Mouse (Mus musculus): ENCODE results near the gene Ptma. TPM values are rescaled to one million over a fixed set of nuclear protein-coding genes. Genes with fewer than 3 reads are reported as not detected.

Ptma gene
- polyA plus RNA-seq (2012; fragmentation: generic; extraction: Trizol) = 593 TPM

DNA sequence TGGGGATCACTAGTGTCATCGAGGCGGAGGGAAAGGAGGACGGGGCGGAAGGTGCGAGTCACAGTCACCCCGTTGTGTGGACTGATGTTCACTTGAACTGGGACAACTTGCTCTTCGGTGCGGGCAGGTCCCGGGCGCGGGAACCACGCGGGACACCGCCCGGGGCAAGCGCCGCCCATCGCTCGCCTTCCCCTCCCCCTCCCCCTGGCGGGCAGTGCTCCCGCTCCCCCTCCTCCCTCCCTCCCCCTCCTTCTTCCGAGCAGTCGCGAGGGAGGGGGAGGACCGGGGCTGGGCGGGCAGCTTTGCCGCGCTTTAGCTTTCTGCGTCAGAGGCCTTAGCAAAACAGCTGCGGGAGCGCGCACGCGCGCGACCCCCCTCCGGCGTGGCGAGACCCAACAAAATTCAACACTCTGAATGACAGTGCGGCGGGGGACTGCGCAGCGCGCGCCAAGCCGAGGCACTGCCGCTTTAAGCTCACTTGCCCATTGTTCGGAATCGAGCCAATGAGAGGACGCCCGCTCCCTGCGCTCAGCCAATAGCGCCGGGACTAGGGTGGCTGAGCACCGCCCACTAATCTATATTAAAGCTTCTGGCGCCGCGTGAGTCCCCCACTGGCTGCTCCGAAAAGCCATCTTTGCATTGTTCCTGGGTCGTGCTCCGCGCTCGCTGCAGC is at the start of gene Ptma:
Gene Ptma, plus strand, starts transcription at position 611 of the 673 bp plus-strand sequence.
- TF ChIP-seq E2F4 (IDR thresholded peaks at IDR 0.05; ENCODE audit: insufficient read depth) (peak; percentile 18), REST (IDR thresholded peaks at IDR 0.05; ENCODE audit: insufficient read depth, insufficient read length) (no peak), MYOD1 (IDR thresholded peaks at IDR 0.05; ENCODE audit: control insufficient read depth in 1 of 3, insufficient read length in 2 of 3, low read depth in 2 of 3) (no peak), POLR2A (IDR thresholded peaks at IDR 0.05; ENCODE audit: insufficient read length, low read depth) (peak; percentile 89), MYOG (IDR thresholded peaks at IDR 0.05; ENCODE audit: control insufficient read depth in 1 of 3, insufficient read depth in 1 of 3, insufficient read length in 2 of 3, low read depth in 2 of 3) (peak in 1 of 3 experiments; percentile 10), POLR2AphosphoS2 (IDR thresholded peaks at IDR 0.05; ENCODE audit: insufficient read length, low read depth) (peak; percentile 98)
- no peaks in the 10 kb centered on the region for H3K27me3 ChIP-seq (ENCODE audit: control insufficient read depth, insufficient read depth, insufficient read length)
- H3K79me2 ChIP-seq (ENCODE audit: control insufficient read depth, insufficient read depth) = peaks cover 43% of the 10 kb centered on the region
- peaks cover 20% of the 10 kb centered on the region for H3K36me3 ChIP-seq (ENCODE audit: control insufficient read depth, insufficient read depth)
- peak within 1 kb of the TSS; percentile 85 for H3ac ChIP-seq (ENCODE audit: control insufficient read depth, insufficient read length)
- H3K4me2 ChIP-seq (ENCODE audit: low read depth) = peak within 1 kb of the TSS; percentile 99
- peak within 1 kb of the TSS; percentile 81 for H3K4me3 ChIP-seq

DNA sequence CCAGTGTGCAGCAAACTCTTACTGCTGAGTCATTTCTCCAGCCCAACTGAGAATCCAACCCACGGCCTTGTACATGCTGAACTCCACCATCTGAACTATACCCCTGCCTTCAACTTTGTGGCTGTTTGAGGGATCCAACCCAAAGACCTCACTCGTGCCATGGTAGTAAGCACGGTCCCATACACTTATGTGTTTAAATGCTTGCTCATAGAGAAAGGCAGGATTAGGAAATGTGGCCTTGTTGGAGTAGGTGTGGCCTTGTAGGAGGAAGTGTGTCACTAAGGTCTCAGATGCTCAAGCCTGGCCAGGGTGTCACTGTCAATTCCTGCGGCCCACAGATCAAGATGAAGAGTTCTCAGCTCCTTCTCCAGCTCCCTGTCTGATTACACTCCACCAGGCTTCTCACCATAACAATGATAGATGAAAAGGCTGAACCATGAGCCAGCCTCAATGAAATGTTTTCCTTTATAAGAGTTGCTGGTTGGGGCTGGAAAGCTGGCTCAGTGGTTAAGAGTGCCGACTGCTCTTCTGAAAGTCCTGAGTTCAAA is 48.7 kb upstream of the Ptma start:
- H3K79me2 ChIP-seq (ENCODE audit: control insufficient read depth, insufficient read depth) = no peaks in the 10 kb centered on the region
- no peak overlapping the region for H3K4me3 ChIP-seq
- H3ac ChIP-seq (ENCODE audit: control insufficient read depth, insufficient read length) = no peak overlapping the region
- H3K4me2 ChIP-seq (ENCODE audit: low read depth) = no peak overlapping the region
- no peak for TF ChIP-seq USF1 (IDR thresholded peaks at IDR 0.05; ENCODE audit: low read depth)
- no peak for TF ChIP-seq TCF12 (IDR thresholded peaks at IDR 0.05; ENCODE audit: insufficient read depth, poor library complexity, severe bottlenecking)
- no peak for TF ChIP-seq E2F4 (IDR thresholded peaks at IDR 0.05; ENCODE audit: insufficient read depth)
- no peak for TF ChIP-seq CEBPB (IDR thresholded peaks at IDR 0.05; ENCODE audit: insufficient read depth, poor library complexity, severe bottlenecking)
- TF ChIP-seq MAX (IDR thresholded peaks at IDR 0.05; ENCODE audit: low read depth) = no peak
- TF ChIP-seq MYOG (IDR thresholded peaks at IDR 0.05; ENCODE audit: control insufficient read depth in 1 of 3, insufficient read depth in 1 of 3, insufficient read length in 2 of 3, low read depth in 2 of 3) = no peak
- TF ChIP-seq SRF (IDR thresholded peaks at IDR 0.05; ENCODE audit: control insufficient read depth, insufficient read length, low read depth) = no peak
- no peaks in the 10 kb centered on the region for H3K27me3 ChIP-seq (ENCODE audit: control insufficient read depth, insufficient read depth, insufficient read length)
- no peaks in the 10 kb centered on the region for H3K36me3 ChIP-seq (ENCODE audit: control insufficient read depth, insufficient read depth)

- Histone ChIP-seq H3K4me2 (ENCODE audit: low read depth) (no peak overlapping the region), H3K79me2 (ENCODE audit: control insufficient read depth, insufficient read depth) (no peaks in the 10 kb centered on the region), H3ac (ENCODE audit: control insufficient read depth, insufficient read length) (no peak overlapping the region), H3K27me3 (ENCODE audit: control insufficient read depth, insufficient read depth, insufficient read length) (no peaks in the 10 kb centered on the region), H3K4me3 (no peak overlapping the region), H3K36me3 (ENCODE audit: control insufficient read depth, insufficient read depth) (no peaks in the 10 kb centered on the region)
- TF ChIP-seq MYOD1 (IDR thresholded peaks at IDR 0.05; ENCODE audit: control insufficient read depth in 1 of 3, insufficient read length in 2 of 3, low read depth in 2 of 3) (no peak), REST (IDR thresholded peaks at IDR 0.05; ENCODE audit: insufficient read depth, insufficient read length) (no peak), MYOG (IDR thresholded peaks at IDR 0.05; ENCODE audit: control insufficient read depth in 1 of 3, insufficient read depth in 1 of 3, insufficient read length in 2 of 3, low read depth in 2 of 3) (no peak), MAX (IDR thresholded peaks at IDR 0.05; ENCODE audit: low read depth) (no peak)
These were observed 47.3 kb upstream of the Ptma start for GRCm38 (mm10) chr1:86479099-86479825.

GRCm38 (mm10) chr1:86480288-86480687 is 46.2 kb upstream of the Ptma start:
- no peak for TF ChIP-seq CEBPB (IDR thresholded peaks at IDR 0.05; ENCODE audit: insufficient read depth, poor library complexity, severe bottlenecking)
- no peak for TF ChIP-seq TCF3 (IDR thresholded peaks at IDR 0.05; ENCODE audit: insufficient read length, low read depth)
- TF ChIP-seq USF1 (IDR thresholded peaks at IDR 0.05; ENCODE audit: low read depth) = no peak
- no peak for TF ChIP-seq MYOG (IDR thresholded peaks at IDR 0.05; ENCODE audit: control insufficient read depth in 1 of 3, insufficient read depth in 1 of 3, insufficient read length in 2 of 3, low read depth in 2 of 3)
- no peak for TF ChIP-seq TCF12 (IDR thresholded peaks at IDR 0.05; ENCODE audit: insufficient read depth, poor library complexity, severe bottlenecking)
- no peak for TF ChIP-seq E2F4 (IDR thresholded peaks at IDR 0.05; ENCODE audit: insufficient read depth)
- TF ChIP-seq MAX (IDR thresholded peaks at IDR 0.05; ENCODE audit: low read depth) = no peak
- no peak for TF ChIP-seq REST (IDR thresholded peaks at IDR 0.05; ENCODE audit: insufficient read depth, insufficient read length)
- TF ChIP-seq SRF (IDR thresholded peaks at IDR 0.05; ENCODE audit: control insufficient read depth, insufficient read length, low read depth) = no peak
- no peak for TF ChIP-seq POLR2A (IDR thresholded peaks at IDR 0.05; ENCODE audit: insufficient read length, low read depth)
- no peak for TF ChIP-seq MYOD1 (IDR thresholded peaks at IDR 0.05; ENCODE audit: control insufficient read depth in 1 of 3, insufficient read length in 2 of 3, low read depth in 2 of 3)
- no peak for TF ChIP-seq POLR2AphosphoS2 (IDR thresholded peaks at IDR 0.05; ENCODE audit: insufficient read length, low read depth)
- Histone ChIP-seq H3ac (ENCODE audit: control insufficient read depth, insufficient read length) (no peak overlapping the region), H3K79me2 (ENCODE audit: control insufficient read depth, insufficient read depth) (no peaks in the 10 kb centered on the region), H3K4me2 (ENCODE audit: low read depth) (no peak overlapping the region), H3K4me3 (no peak overlapping the region), H3K36me3 (ENCODE audit: control insufficient read depth, insufficient read depth) (no peaks in the 10 kb centered on the region), H3K27me3 (ENCODE audit: control insufficient read depth, insufficient read depth, insufficient read length) (no peaks in the 10 kb centered on the region)
